Mouse (Mus musculus): ENCODE results near the gene Ddx47. TPM values are rescaled to one million over a fixed set of nuclear protein-coding genes. Genes with fewer than 3 reads are reported as not detected.
A peak's percentile ranks its signal among the peaks of the same experiment; 100 is the strongest.

Ddx47 gene
- polyA plus RNA-seq, 1 experiment = 70.4 TPM

GRCm38 (mm10) chr6:134981231-134982062, 30.0 kb upstream of the Ddx47 start, which contains the start of gene Apold1:
TSS of gene Apold1 (plus strand) at chr6:134981718.
- Histone ChIP-seq H3K4me3 (ENCODE audit: insufficient read depth, low read length) (no peak within 1 kb of the TSS), H3K4me1 (ENCODE audit: control insufficient read depth, insufficient read depth, low read length) (peaks cover 12% of the 10 kb centered on the region), H3K27ac (ENCODE audit: insufficient read depth, low read depth, low read length) (no peak within 1 kb of the TSS)
- no peak for TF ChIP-seq CTCF (IDR thresholded peaks at IDR 0.05; ENCODE audit: low read depth, low read length)
- no peak for TF ChIP-seq POLR2A (IDR thresholded peaks at IDR 0.05; ENCODE audit: borderline replicate concordance, low read depth, low read length)

- Histone ChIP-seq H3K4me3 (ENCODE audit: insufficient read depth, low read length) (peak overlapping the region; percentile 93), H3K27ac (ENCODE audit: insufficient read depth, low read depth, low read length) (no peak overlapping the region), H3K4me1 (ENCODE audit: control insufficient read depth, insufficient read depth, low read length) (peaks cover 12% of the 10 kb centered on the region)
- no peak for TF ChIP-seq POLR2A (IDR thresholded peaks at IDR 0.05; ENCODE audit: borderline replicate concordance, low read depth, low read length)
- peak; percentile 27; the same call in 1 of the 2 replicates for TF ChIP-seq CTCF (IDR thresholded peaks at IDR 0.05; ENCODE audit: low read depth, low read length)
These were observed 27.7 kb upstream of the Ddx47 start for GRCm38 (mm10) chr6:134983529-134984370.

GRCm38 (mm10) chr6:134984748-134985147, 26.7 kb upstream of the Ddx47 start:
- H3K27ac ChIP-seq (ENCODE audit: insufficient read depth, low read depth, low read length) = no peak overlapping the region

GRCm38 (mm10) chr6:134988377-134988776, 23.0 kb upstream of the Ddx47 start:
- H3K4me1 ChIP-seq (ENCODE audit: control insufficient read depth, insufficient read depth, low read length) = peaks cover 6% of the 10 kb centered on the region
- H3K27ac ChIP-seq (ENCODE audit: insufficient read depth, low read depth, low read length) = no peak overlapping the region
- H3K4me3 ChIP-seq (ENCODE audit: insufficient read depth, low read length) = no peak overlapping the region
- TF ChIP-seq CTCF (IDR thresholded peaks at IDR 0.05; ENCODE audit: low read depth, low read length) (no peak), POLR2A (IDR thresholded peaks at IDR 0.05; ENCODE audit: borderline replicate concordance, low read depth, low read length) (no peak)

More at GRCm38 (mm10) chr6:134984748-134985147, 26.7 kb upstream of the Ddx47 start:
- TF ChIP-seq POLR2A (IDR thresholded peaks at IDR 0.05; ENCODE audit: borderline replicate concordance, low read depth, low read length) (no peak), CTCF (IDR thresholded peaks at IDR 0.05; ENCODE audit: low read depth, low read length) (no peak)
- H3K4me1 ChIP-seq (ENCODE audit: control insufficient read depth, insufficient read depth, low read length) = peaks cover 12% of the 10 kb centered on the region
- no peak overlapping the region for H3K4me3 ChIP-seq (ENCODE audit: insufficient read depth, low read length)

GRCm38 (mm10) chr6:134990674-134991073, 20.7 kb upstream of the Ddx47 start:
- TF ChIP-seq POLR2A (IDR thresholded peaks at IDR 0.05; ENCODE audit: borderline replicate concordance, low read depth, low read length) (no peak), CTCF (IDR thresholded peaks at IDR 0.05; ENCODE audit: low read depth, low read length) (no peak)
- Histone ChIP-seq H3K4me1 (ENCODE audit: control insufficient read depth, insufficient read depth, low read length) (peaks cover 17% of the 10 kb centered on the region), H3K27ac (ENCODE audit: insufficient read depth, low read depth, low read length) (no peak overlapping the region)

GRCm38 (mm10) chr6:134994031-134994651, 17.3 kb upstream of the Ddx47 start:
- H3K4me1 ChIP-seq (ENCODE audit: control insufficient read depth, insufficient read depth, low read length) = peaks cover 19% of the 10 kb centered on the region
- H3K4me3 ChIP-seq (ENCODE audit: insufficient read depth, low read length) = no peak overlapping the region
- H3K27ac ChIP-seq (ENCODE audit: insufficient read depth, low read depth, low read length) = peak overlapping the region; percentile 24
- TF ChIP-seq POLR2A (IDR thresholded peaks at IDR 0.05; ENCODE audit: borderline replicate concordance, low read depth, low read length) (no peak), CTCF (IDR thresholded peaks at IDR 0.05; ENCODE audit: low read depth, low read length) (no peak)

More at GRCm38 (mm10) chr6:134990674-134991073, 20.7 kb upstream of the Ddx47 start:
- no peak overlapping the region for H3K4me3 ChIP-seq (ENCODE audit: insufficient read depth, low read length)

GRCm38 (mm10) chr6:134994985-134995384, 16.4 kb upstream of the Ddx47 start:
- Histone ChIP-seq H3K27ac (ENCODE audit: insufficient read depth, low read depth, low read length) (no peak overlapping the region), H3K4me1 (ENCODE audit: control insufficient read depth, insufficient read depth, low read length) (peaks cover 19% of the 10 kb centered on the region), H3K4me3 (ENCODE audit: insufficient read depth, low read length) (no peak overlapping the region)
- no peak for TF ChIP-seq POLR2A (IDR thresholded peaks at IDR 0.05; ENCODE audit: borderline replicate concordance, low read depth, low read length)
- TF ChIP-seq CTCF (IDR thresholded peaks at IDR 0.05; ENCODE audit: low read depth, low read length) = no peak

- Histone ChIP-seq H3K27ac (ENCODE audit: insufficient read depth, low read depth, low read length) (no peak overlapping the region), H3K4me3 (ENCODE audit: insufficient read depth, low read length) (no peak overlapping the region), H3K4me1 (ENCODE audit: control insufficient read depth, insufficient read depth, low read length) (peaks cover 24% of the 10 kb centered on the region)
- TF ChIP-seq CTCF (IDR thresholded peaks at IDR 0.05; ENCODE audit: low read depth, low read length) (no peak), POLR2A (IDR thresholded peaks at IDR 0.05; ENCODE audit: borderline replicate concordance, low read depth, low read length) (no peak)
These were observed 14.5 kb upstream of the Ddx47 start for GRCm38 (mm10) chr6:134996918-134997317.

GRCm38 (mm10) chr6:134998076-134998475, 13.3 kb upstream of the Ddx47 start:
- Histone ChIP-seq H3K4me1 (ENCODE audit: control insufficient read depth, insufficient read depth, low read length) (peaks cover 27% of the 10 kb centered on the region), H3K4me3 (ENCODE audit: insufficient read depth, low read length) (no peak overlapping the region), H3K27ac (ENCODE audit: insufficient read depth, low read depth, low read length) (no peak overlapping the region)
- TF ChIP-seq CTCF (IDR thresholded peaks at IDR 0.05; ENCODE audit: low read depth, low read length) (no peak), POLR2A (IDR thresholded peaks at IDR 0.05; ENCODE audit: borderline replicate concordance, low read depth, low read length) (no peak)

Measured in bone marrow macrophage, adult 2 months (primary cell).